Mouse (Mus musculus): Measurements from ENCODE around the gene Cilp2. TPM values are rescaled to one million over a fixed set of nuclear protein-coding genes. Genes with fewer than 3 reads are reported as not detected.

The Cilp2 gene
- polyA plus RNA-seq, 1 experiment, result 2.2 TPM

- Histone ChIP-seq H3K27me3 (ENCODE audit: control insufficient read depth, insufficient read depth, low read length) (no peaks in the 10 kb centered on the region), H3K36me3 (ENCODE audit: control insufficient read depth, insufficient read depth, low read length) (no peaks in the 10 kb centered on the region), H3K27ac (ENCODE audit: control insufficient read depth, insufficient read depth, low read length) (no peak overlapping the region), H3K4me1 (replicated peaks; ENCODE audit: control insufficient read depth, insufficient read depth, low read length) (no peaks in the 10 kb centered on the region), H3K4me3 (ENCODE audit: control insufficient read depth, insufficient read depth, low read length) (no peak overlapping the region)
- 95% methylated on average over 11 of the region's 11 CpGs for WGBS
- no peak for DNase-seq
- TF ChIP-seq CTCF (IDR thresholded peaks at IDR 0.05; ENCODE audit: borderline replicate concordance, control insufficient read depth, extremely low read depth, insufficient read depth, low read length, poor library complexity), result no peak
- no peak for TF ChIP-seq POLR2A (IDR thresholded peaks at IDR 0.05; ENCODE audit: control insufficient read depth, extremely low read depth, insufficient read depth, low read length, poor library complexity)
Observed at GRCm38 (mm10) chr8:69870003-69870765, 17.3 kb downstream of the Cilp2 start.

GRCm38 (mm10) chr8:69867696-69868326, 19.7 kb downstream of the Cilp2 start:
- TF ChIP-seq CTCF (IDR thresholded peaks at IDR 0.05; ENCODE audit: borderline replicate concordance, control insufficient read depth, extremely low read depth, insufficient read depth, low read length, poor library complexity) (no peak), POLR2A (IDR thresholded peaks at IDR 0.05; ENCODE audit: control insufficient read depth, extremely low read depth, insufficient read depth, low read length, poor library complexity) (no peak)
- 96% methylated on average over 5 of the region's 5 CpGs for WGBS
- H3K4me1 ChIP-seq (replicated peaks; ENCODE audit: control insufficient read depth, insufficient read depth, low read length), result no peaks in the 10 kb centered on the region

GRCm38 (mm10) chr8:69864180-69864579, 23.3 kb downstream of the Cilp2 start:
- no peak overlapping the region for H3K27ac ChIP-seq (ENCODE audit: control insufficient read depth, insufficient read depth, low read length)
- WGBS, result 94% methylated on average over 5 of the region's 5 CpGs
- H3K4me1 ChIP-seq (replicated peaks; ENCODE audit: control insufficient read depth, insufficient read depth, low read length), result no peaks in the 10 kb centered on the region
- H3K36me3 ChIP-seq (ENCODE audit: control insufficient read depth, insufficient read depth, low read length), result no peaks in the 10 kb centered on the region
- DNase-seq, result no peak
- no peaks in the 10 kb centered on the region for H3K27me3 ChIP-seq (ENCODE audit: control insufficient read depth, insufficient read depth, low read length)
- TF ChIP-seq POLR2A (IDR thresholded peaks at IDR 0.05; ENCODE audit: control insufficient read depth, extremely low read depth, insufficient read depth, low read length, poor library complexity) (no peak), CTCF (IDR thresholded peaks at IDR 0.05; ENCODE audit: borderline replicate concordance, control insufficient read depth, extremely low read depth, insufficient read depth, low read length, poor library complexity) (no peak)
- no peak overlapping the region for H3K4me3 ChIP-seq (ENCODE audit: control insufficient read depth, insufficient read depth, low read length)

More at GRCm38 (mm10) chr8:69867696-69868326, 19.7 kb downstream of the Cilp2 start:
- H3K27ac ChIP-seq (ENCODE audit: control insufficient read depth, insufficient read depth, low read length), result no peak overlapping the region
- H3K36me3 ChIP-seq (ENCODE audit: control insufficient read depth, insufficient read depth, low read length), result no peaks in the 10 kb centered on the region
- H3K4me3 ChIP-seq (ENCODE audit: control insufficient read depth, insufficient read depth, low read length), result no peak overlapping the region
- no peaks in the 10 kb centered on the region for H3K27me3 ChIP-seq (ENCODE audit: control insufficient read depth, insufficient read depth, low read length)
- DNase-seq, result no peak

- Histone ChIP-seq H3K36me3 (ENCODE audit: control insufficient read depth, insufficient read depth, low read length) (no peaks in the 10 kb centered on the region), H3K27ac (ENCODE audit: control insufficient read depth, insufficient read depth, low read length) (no peak overlapping the region), H3K4me3 (ENCODE audit: control insufficient read depth, insufficient read depth, low read length) (no peak overlapping the region), H3K27me3 (ENCODE audit: control insufficient read depth, insufficient read depth, low read length) (no peaks in the 10 kb centered on the region), H3K4me1 (replicated peaks; ENCODE audit: control insufficient read depth, insufficient read depth, low read length) (no peaks in the 10 kb centered on the region)
- no peak for DNase-seq
- WGBS, result 98% methylated on average over 5 of the region's 5 CpGs
- no peak for TF ChIP-seq POLR2A (IDR thresholded peaks at IDR 0.05; ENCODE audit: control insufficient read depth, extremely low read depth, insufficient read depth, low read length, poor library complexity)
- TF ChIP-seq CTCF (IDR thresholded peaks at IDR 0.05; ENCODE audit: borderline replicate concordance, control insufficient read depth, extremely low read depth, insufficient read depth, low read length, poor library complexity), result no peak
Observed at GRCm38 (mm10) chr8:69863387-69864020, 24.0 kb downstream of the Cilp2 start.

GRCm38 (mm10) chr8:69861251-69861650, 26.2 kb downstream of the Cilp2 start:
- no peak overlapping the region for H3K27ac ChIP-seq (ENCODE audit: control insufficient read depth, insufficient read depth, low read length)
- no peak for DNase-seq
- no peak overlapping the region for H3K4me3 ChIP-seq (ENCODE audit: control insufficient read depth, insufficient read depth, low read length)
- no peaks in the 10 kb centered on the region for H3K27me3 ChIP-seq (ENCODE audit: control insufficient read depth, insufficient read depth, low read length)
- no peak for TF ChIP-seq CTCF (IDR thresholded peaks at IDR 0.05; ENCODE audit: borderline replicate concordance, control insufficient read depth, extremely low read depth, insufficient read depth, low read length, poor library complexity)
- no peak for TF ChIP-seq POLR2A (IDR thresholded peaks at IDR 0.05; ENCODE audit: control insufficient read depth, extremely low read depth, insufficient read depth, low read length, poor library complexity)
- WGBS, result 70% methylated on average over 2 of the region's 2 CpGs
- no peaks in the 10 kb centered on the region for H3K4me1 ChIP-seq (replicated peaks; ENCODE audit: control insufficient read depth, insufficient read depth, low read length)
- H3K36me3 ChIP-seq (ENCODE audit: control insufficient read depth, insufficient read depth, low read length), result no peaks in the 10 kb centered on the region

GRCm38 (mm10) chr8:69860807-69861206, 26.7 kb downstream of the Cilp2 start:
- 92% methylated on average over 4 of the region's 4 CpGs for WGBS
- no peaks in the 10 kb centered on the region for H3K4me1 ChIP-seq (replicated peaks; ENCODE audit: control insufficient read depth, insufficient read depth, low read length)
- no peaks in the 10 kb centered on the region for H3K27me3 ChIP-seq (ENCODE audit: control insufficient read depth, insufficient read depth, low read length)
- DNase-seq, result no peak
- no peak overlapping the region for H3K4me3 ChIP-seq (ENCODE audit: control insufficient read depth, insufficient read depth, low read length)
- no peak overlapping the region for H3K27ac ChIP-seq (ENCODE audit: control insufficient read depth, insufficient read depth, low read length)
- no peaks in the 10 kb centered on the region for H3K36me3 ChIP-seq (ENCODE audit: control insufficient read depth, insufficient read depth, low read length)
- TF ChIP-seq CTCF (IDR thresholded peaks at IDR 0.05; ENCODE audit: borderline replicate concordance, control insufficient read depth, extremely low read depth, insufficient read depth, low read length, poor library complexity) (no peak), POLR2A (IDR thresholded peaks at IDR 0.05; ENCODE audit: control insufficient read depth, extremely low read depth, insufficient read depth, low read length, poor library complexity) (no peak)

Measured in thymus, adult 2 months (tissue).